Mouse (Mus musculus) liver, embryonic 11.5 days (tissue): ENCODE results near the gene Gm11084. TPM values are rescaled to one million over a fixed set of nuclear protein-coding genes. Genes with fewer than 3 reads are reported as not detected.

ENCODE experiments used
- ATAC-seq: fragments of 200-750 bp; cut with Nextera tagmentation; replicated peaks from 2 replicates; pipeline ENCODE4 v1.8.0; 2017; ENCODE audit warnings: moderate number of reproducible peaks, mild to moderate bottlenecking, moderate TSS enrichment, moderate library complexity; ENCODE audit not compliant: low FRiP score
- DNase-seq: peaks from one replicate; pipeline ENCODE4 v3.0.0-alpha.2; 2017; ENCODE audit warnings: low spot score
- H3K27ac ChIP-seq: fragments of 300-500 bp; sonication (generic); 2 replicates; pipeline ENCODE4 v1.5.1; 2014; ENCODE audit warnings: mild to moderate bottlenecking, low read depth, low read length, control low read depth
- H3K27me3 ChIP-seq: fragments of 300-500 bp; sonication (generic); replicated peaks from 2 replicates; pipeline ENCODE4 v1.6.1; 2014; ENCODE audit warnings: low read length, mixed read lengths; ENCODE audit not compliant: control insufficient read depth, insufficient read depth
- H3K36me3 ChIP-seq: fragments of 300-500 bp; sonication (generic); 2 replicates; pipeline ENCODE4 v1.6.1; 2014; ENCODE audit warnings: mild to moderate bottlenecking, low read length, moderate library complexity, mixed read lengths; ENCODE audit not compliant: control insufficient read depth, insufficient read depth
- H3K4me1 ChIP-seq: fragments of 300-500 bp; sonication (generic); replicated peaks from 2 replicates; pipeline ENCODE4 v1.6.1; 2014; ENCODE audit warnings: low read length, mixed read lengths; ENCODE audit not compliant: control insufficient read depth, insufficient read depth
- H3K4me2 ChIP-seq: fragments of 300-500 bp; sonication (generic); 2 replicates; pipeline ENCODE4 v1.6.1; 2014; ENCODE audit warnings: mild to moderate bottlenecking, control low read depth, moderate library complexity
- H3K4me3 ChIP-seq: fragments of 300-500 bp; sonication (generic); 2 replicates; pipeline ENCODE4 v1.5.1; 2014; ENCODE audit warnings: low read depth, low read length, control low read depth
- H3K9ac ChIP-seq: fragments of 300-500 bp; sonication (generic); 2 replicates; pipeline ENCODE4 v1.6.1; 2014; ENCODE audit warnings: low read depth, low read length, control low read depth
- H3K9me3 ChIP-seq: fragments of 300-500 bp; sonication (generic); 2 replicates; pipeline ENCODE4 v1.6.1; 2016; ENCODE audit warnings: low read length, inconsistent platforms, mixed read lengths; ENCODE audit not compliant: control insufficient read depth
- WGBS: fragments of 180-500 bp; shearing (Covaris S2); extraction: QIAGEN DNeasy Blood & Tissue Kit; methylation state at CpG from one replicate; pipeline ENCODE4 v1.1.7; 2014; 5-methylcytosine and 5-hydroxymethylcytosine counted together
- polyA plus RNA-seq: library from polyadenylated mRNA; unstranded; fragments of >200 nt; fragmentation: Nextera tagmentation; extraction: Ambion mirVana; gene quantifications from 2 replicates; pipeline ENCODE4 v1.2.1, GENCODE M21; 2014

Gene Gm11084
- polyA plus RNA-seq, 1 experiment from 2014 or later: not detected

- peaks cover 20% of the 10 kb centered on the region for H3K4me1 ChIP-seq
- WGBS: 85% methylated on average over 1 of the region's 1 CpGs
- DNase-seq (no peak), ATAC-seq (no peak)
- H3K36me3 ChIP-seq: no peaks in the 10 kb centered on the region
- H3K4me3 ChIP-seq: peak overlapping the region; percentile 21; the same call in 1 of the 2 replicates
- no peak overlapping the region for H3K9ac ChIP-seq
- H3K4me2 ChIP-seq: peak overlapping the region; percentile 61
- no peaks in the 10 kb centered on the region for H3K9me3 ChIP-seq
- H3K27me3 ChIP-seq: no peaks in the 10 kb centered on the region
- H3K27ac ChIP-seq: no peak overlapping the region
Observed at GRCm38 (mm10) chr2:72977272-72977671, 9.2 kb downstream of the Gm11084 start.

- Histone ChIP-seq H3K9ac (no peak overlapping the region), H3K27ac (no peak overlapping the region), H3K4me1 (peaks cover 18% of the 10 kb centered on the region), H3K9me3 (no peaks in the 10 kb centered on the region), H3K4me3 (no peak overlapping the region), H3K4me2 (no peak overlapping the region; the same call in 1 of the 2 replicates), H3K27me3 (no peaks in the 10 kb centered on the region), H3K36me3 (peaks cover 3% of the 10 kb centered on the region)
- ATAC-seq (no peak), DNase-seq (no peak)
Observed at GRCm38 (mm10) chr2:72976036-72976435, 10.5 kb downstream of the Gm11084 start.

DNA sequence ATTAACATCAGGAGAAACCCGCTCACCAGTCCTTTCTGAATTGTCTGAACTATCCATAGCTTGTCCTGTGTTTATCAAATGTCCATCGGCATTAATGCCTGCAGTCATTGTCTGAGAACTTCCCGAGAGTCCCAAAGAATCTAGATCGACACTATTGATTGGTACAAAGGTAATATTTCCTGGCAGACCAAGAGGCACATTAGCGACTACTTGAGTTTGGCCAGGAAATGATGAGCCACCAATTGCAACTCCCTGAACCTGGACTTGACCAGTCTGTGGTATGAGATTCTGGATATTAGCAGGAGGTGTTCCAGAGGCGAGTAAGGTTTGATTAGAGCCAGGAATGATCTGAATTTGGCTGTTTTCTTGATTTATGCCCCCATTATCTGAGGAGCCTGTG lies 15.7 kb downstream of the Gm11084 start:
- WGBS: 89% methylated on average over 6 of the region's 6 CpGs
- Histone ChIP-seq H3K4me3 (no peak overlapping the region), H3K4me1 (peaks cover 7% of the 10 kb centered on the region), H3K9me3 (no peaks in the 10 kb centered on the region), H3K36me3 (peaks cover 15% of the 10 kb centered on the region), H3K27ac (no peak overlapping the region), H3K9ac (no peak overlapping the region), H3K4me2 (no peak overlapping the region), H3K27me3 (no peaks in the 10 kb centered on the region)
- DNase-seq: no peak
- no peak for ATAC-seq

- ATAC-seq (no peak), DNase-seq (no peak)
- peaks cover 15% of the 10 kb centered on the region for H3K36me3 ChIP-seq
Observed at GRCm38 (mm10) chr2:72970302-72970701, 16.2 kb downstream of the Gm11084 start.

GRCm38 (mm10) chr2:72968536-72968935 lies 18.0 kb downstream of the Gm11084 start:
- Histone ChIP-seq H3K4me2 (no peak overlapping the region), H3K27ac (no peak overlapping the region), H3K27me3 (no peaks in the 10 kb centered on the region), H3K4me3 (no peak overlapping the region), H3K4me1 (peaks cover 3% of the 10 kb centered on the region; the same call in 1 of the 2 replicates), H3K9me3 (no peaks in the 10 kb centered on the region), H3K36me3 (peaks cover 15% of the 10 kb centered on the region), H3K9ac (no peak overlapping the region)
- ATAC-seq (no peak), DNase-seq (no peak)
- 85% methylated on average over 1 of the region's 1 CpGs for WGBS

More at GRCm38 (mm10) chr2:72970302-72970701, 16.2 kb downstream of the Gm11084 start:
- Histone ChIP-seq H3K4me2 (no peak overlapping the region), H3K4me1 (peaks cover 3% of the 10 kb centered on the region; the same call in 1 of the 2 replicates), H3K9ac (no peak overlapping the region), H3K9me3 (no peaks in the 10 kb centered on the region), H3K27ac (no peak overlapping the region), H3K27me3 (no peaks in the 10 kb centered on the region), H3K4me3 (no peak overlapping the region)
- 92% methylated on average over 4 of the region's 4 CpGs for WGBS

- 91% methylated on average over 2 of the region's 2 CpGs for WGBS
Observed at GRCm38 (mm10) chr2:72965450-72965849, 21.1 kb downstream of the Gm11084 start.

DNA sequence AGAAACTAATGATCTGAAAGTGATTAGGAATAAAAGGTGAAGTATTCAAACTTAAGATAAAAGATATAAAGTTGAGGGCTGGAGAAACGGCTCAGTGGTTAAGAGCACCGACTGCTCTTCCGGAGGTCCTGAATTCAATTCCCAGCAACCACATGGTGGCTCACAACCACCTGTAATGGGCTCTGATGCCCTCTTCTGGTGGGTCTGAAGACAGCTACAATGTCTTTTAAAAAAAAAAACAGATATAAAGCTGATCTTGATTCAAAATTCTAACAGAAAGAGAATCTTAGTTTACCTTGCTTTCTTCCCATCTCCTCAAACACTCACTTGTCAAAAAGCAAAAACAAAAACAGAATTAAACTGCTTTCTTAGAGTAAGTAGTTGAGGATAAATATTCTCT lies 30.1 kb downstream of the Gm11084 start:
- ATAC-seq (no peak), DNase-seq (no peak)
- no peaks in the 10 kb centered on the region for H3K27me3 ChIP-seq
- no peak overlapping the region for H3K4me2 ChIP-seq
- no peak overlapping the region for H3K4me3 ChIP-seq
- H3K9ac ChIP-seq: no peak overlapping the region
- H3K4me1 ChIP-seq: 0 out of 2 replicates have a peak, but pooled peaks cover 4% of the 10 kb centered on the region
- H3K36me3 ChIP-seq: peaks cover 22% of the 10 kb centered on the region
- 96% methylated on average over 3 of the region's 3 CpGs for WGBS
- no peaks in the 10 kb centered on the region for H3K9me3 ChIP-seq
- H3K27ac ChIP-seq: no peak overlapping the region

More at GRCm38 (mm10) chr2:72965450-72965849, 21.1 kb downstream of the Gm11084 start:
- no peaks in the 10 kb centered on the region for H3K27me3 ChIP-seq
- H3K9ac ChIP-seq: no peak overlapping the region
- no peaks in the 10 kb centered on the region for H3K9me3 ChIP-seq
- no peak for ATAC-seq
- H3K27ac ChIP-seq: no peak overlapping the region
- no peak overlapping the region for H3K4me3 ChIP-seq
- no peak for DNase-seq
- no peaks in the 10 kb centered on the region; the same call in 1 of the 2 replicates for H3K4me1 ChIP-seq
- no peak overlapping the region for H3K4me2 ChIP-seq
- peaks cover 16% of the 10 kb centered on the region for H3K36me3 ChIP-seq

- ATAC-seq (peak; percentile 65), DNase-seq (no peak)
- 71% methylated on average over 3 of the region's 3 CpGs for WGBS
- Histone ChIP-seq H3K9me3 (no peaks in the 10 kb centered on the region), H3K4me1 (0 out of 2 replicates have a peak, but pooled peaks cover 4% of the 10 kb centered on the region), H3K27me3 (no peaks in the 10 kb centered on the region), H3K4me3 (no peak overlapping the region), H3K4me2 (no peak overlapping the region), H3K36me3 (peaks cover 12% of the 10 kb centered on the region; the same call in 1 of the 2 replicates), H3K27ac (no peak overlapping the region), H3K9ac (no peak overlapping the region)
Observed at GRCm38 (mm10) chr2:72952979-72953378, 33.5 kb downstream of the Gm11084 start.

- H3K4me3 ChIP-seq: no peak overlapping the region
- DNase-seq: no peak
Observed at GRCm38 (mm10) chr2:72935937-72936336, 50.6 kb downstream of the Gm11084 start.

More at GRCm38 (mm10) chr2:72935937-72936336, 50.6 kb downstream of the Gm11084 start:
- no peaks in the 10 kb centered on the region for H3K4me1 ChIP-seq
- no peaks in the 10 kb centered on the region for H3K9me3 ChIP-seq
- H3K36me3 ChIP-seq: peaks cover 6% of the 10 kb centered on the region
- no peak overlapping the region for H3K4me2 ChIP-seq
- H3K27ac ChIP-seq: no peak overlapping the region
- no peaks in the 10 kb centered on the region for H3K27me3 ChIP-seq
- ATAC-seq: no peak
- WGBS: 32% methylated on average over 1 of the region's 1 CpGs
- no peak overlapping the region for H3K9ac ChIP-seq
